Mouse (Mus musculus) adrenal gland, postnatal 36 days (tissue): Measurements from ENCODE around the gene Atg4b. TPM values are rescaled to one million over a fixed set of nuclear protein-coding genes. Genes with fewer than 3 reads are reported as not detected.
"Not testable (repeated sequence)": the region's sequence is repeated elsewhere in the genome, so short reads cannot be mapped to it uniquely, and the experiment has no call there.

Source experiments
- DNase-seq, 2 experiments: peaks; one replicate each; pipeline ENCODE4 v3.0.0; 2021; ENCODE audit warnings: mixed read lengths in 1 of 2
- total RNA-seq, 2 experiments: library from RNA; stranded (reverse); gene quantifications; 2 replicates each; pipeline ENCODE4 v1.2.3; 2021

Atg4b gene
- total RNA-seq, 2 experiments from 2014 or later, result 82.3 to 86.2 TPM

DNA sequence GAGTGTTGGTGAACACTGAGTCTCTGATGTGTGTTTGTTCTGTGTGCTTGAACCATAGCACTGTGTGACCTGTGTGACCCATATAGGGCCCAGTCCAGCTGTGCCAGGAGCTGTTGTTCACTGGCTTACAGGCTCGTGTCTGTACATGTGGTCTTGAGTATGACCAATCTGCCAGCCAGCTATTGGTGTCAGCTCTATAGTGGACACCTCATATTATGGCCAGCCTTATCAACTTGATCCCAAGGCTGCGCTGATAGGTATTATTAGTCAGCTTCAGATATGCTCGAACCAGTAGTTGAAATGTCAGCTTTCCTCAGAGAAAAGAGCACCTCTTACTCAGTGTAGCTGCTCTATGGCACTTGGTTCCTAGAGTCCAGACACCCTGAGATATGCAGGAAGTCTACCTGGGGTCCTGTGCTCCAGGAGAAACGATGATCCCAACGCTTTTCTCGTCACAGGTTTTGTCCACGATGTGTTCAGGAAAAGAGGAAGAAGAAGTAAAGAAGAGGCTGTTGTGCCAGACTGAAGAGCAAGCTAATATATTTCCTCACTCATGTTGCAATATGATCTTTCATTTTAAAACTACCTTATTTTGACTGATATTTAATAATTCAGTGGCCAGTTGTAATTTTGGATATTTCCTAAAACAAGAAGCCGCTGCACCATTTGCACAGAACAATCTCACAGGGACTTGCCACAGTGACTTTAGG is 66.7 kb downstream of the Atg4b start:
- DNase-seq, result no peak

DNA sequence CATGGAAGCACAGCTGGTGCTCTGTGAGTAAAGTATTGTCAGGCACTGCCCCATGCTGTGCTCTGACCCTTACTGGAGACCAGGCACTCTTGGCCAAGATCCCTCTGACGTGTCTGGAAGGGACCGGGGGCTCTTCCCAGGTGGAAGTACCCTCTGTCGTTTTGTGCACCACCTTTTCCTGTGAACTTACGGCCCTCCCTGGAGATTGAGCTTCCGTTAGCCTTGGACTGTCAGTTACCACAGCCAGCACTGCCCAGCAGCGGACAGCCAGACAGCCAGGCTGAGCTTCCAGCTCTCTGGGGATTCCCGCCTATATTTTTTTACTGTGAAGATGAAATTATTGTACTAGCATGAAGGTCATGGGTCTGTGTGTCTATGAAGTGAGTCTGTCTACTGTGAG is 67.4 kb downstream of the Atg4b start:
- no peak for DNase-seq

DNA sequence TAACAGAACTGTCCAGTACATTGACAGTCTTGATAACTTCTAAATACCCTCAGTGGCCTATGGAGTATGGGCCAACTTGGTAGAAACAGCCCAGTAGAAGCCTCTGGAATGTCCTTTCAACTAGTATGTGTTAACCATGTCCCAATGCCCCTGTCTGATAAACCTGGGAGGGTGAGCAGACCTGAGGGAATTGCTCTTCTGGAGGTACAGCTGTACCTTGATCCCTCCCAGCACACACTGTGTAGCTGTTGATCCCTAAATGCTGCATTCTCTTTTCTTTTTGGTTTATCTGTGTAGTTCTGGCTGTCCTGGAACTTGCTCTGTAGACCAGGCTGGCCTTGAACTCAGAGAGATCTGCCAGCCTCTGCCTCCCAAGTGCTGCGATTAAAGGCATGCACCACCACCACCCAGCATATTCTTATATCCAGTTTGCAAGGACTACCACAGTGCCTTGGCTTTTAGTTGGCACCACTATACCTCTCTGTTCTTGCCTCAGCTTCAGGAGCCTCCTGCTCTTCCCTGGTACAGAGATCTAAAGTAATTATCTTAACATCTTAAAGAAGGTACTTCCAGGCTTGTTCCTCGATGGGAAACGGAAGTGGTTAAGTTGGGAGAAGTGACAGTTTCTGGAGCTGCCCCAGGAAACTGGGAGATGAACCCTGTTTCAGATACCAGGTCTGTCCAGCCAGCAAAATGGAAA is 72.6 kb downstream of the Atg4b start:
- DNase-seq, result no peak

DNA sequence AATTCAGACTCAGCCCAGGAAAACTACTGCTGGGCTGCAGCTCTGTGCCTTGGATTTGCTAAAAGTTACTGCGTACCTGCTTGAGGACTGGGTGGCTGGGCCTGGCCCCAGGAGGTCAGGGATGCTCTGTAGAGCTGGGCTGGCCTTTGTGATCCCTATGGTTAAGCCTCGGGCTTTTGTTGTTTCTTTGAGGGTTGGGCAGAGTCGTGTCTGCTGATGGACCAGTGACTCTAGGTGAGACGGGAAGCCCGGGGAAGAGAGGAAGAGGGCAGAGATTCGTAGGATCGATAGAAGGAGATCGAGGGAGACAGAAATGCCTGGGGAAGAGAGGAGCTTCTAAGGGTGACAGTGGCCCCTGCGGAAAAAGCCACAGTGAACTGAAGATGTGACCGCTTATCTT is 73.3 kb downstream of the Atg4b start, which contains the start of gene D2hgdh:
Gene D2hgdh (plus strand): TSS at position 301 of the 400 bp plus-strand sequence.
- DNase-seq, result no peak

DNA sequence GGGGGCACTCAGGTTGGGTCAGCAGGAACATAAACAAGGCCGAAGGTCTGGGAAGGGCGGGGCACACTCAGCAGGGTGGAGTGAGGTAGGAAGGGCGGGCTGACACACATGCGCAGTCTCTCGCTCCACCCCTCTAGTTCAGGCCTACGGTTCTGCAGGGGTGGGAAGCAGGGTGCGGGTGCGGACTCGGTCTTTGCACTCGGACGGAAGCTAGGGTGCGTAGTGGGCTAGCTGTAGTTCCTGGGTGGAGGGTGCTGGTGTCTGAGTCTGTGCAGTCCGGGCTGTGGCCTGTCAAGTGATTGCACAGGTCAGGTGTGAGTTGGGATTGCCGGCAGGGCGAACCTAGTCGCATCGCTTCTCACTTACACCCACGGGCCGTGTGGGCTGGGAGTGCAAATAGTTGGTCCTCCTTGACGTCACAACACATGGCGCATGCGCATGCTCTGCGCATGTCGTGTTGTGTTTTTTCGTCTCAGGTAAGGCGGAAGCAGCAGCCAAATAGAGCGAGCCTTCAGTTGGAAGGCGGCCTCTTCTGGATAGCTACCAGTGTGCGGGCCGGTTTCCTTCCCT is 73.9 kb downstream of the Atg4b start:
- peak; percentile 95 to 96 for DNase-seq

DNA sequence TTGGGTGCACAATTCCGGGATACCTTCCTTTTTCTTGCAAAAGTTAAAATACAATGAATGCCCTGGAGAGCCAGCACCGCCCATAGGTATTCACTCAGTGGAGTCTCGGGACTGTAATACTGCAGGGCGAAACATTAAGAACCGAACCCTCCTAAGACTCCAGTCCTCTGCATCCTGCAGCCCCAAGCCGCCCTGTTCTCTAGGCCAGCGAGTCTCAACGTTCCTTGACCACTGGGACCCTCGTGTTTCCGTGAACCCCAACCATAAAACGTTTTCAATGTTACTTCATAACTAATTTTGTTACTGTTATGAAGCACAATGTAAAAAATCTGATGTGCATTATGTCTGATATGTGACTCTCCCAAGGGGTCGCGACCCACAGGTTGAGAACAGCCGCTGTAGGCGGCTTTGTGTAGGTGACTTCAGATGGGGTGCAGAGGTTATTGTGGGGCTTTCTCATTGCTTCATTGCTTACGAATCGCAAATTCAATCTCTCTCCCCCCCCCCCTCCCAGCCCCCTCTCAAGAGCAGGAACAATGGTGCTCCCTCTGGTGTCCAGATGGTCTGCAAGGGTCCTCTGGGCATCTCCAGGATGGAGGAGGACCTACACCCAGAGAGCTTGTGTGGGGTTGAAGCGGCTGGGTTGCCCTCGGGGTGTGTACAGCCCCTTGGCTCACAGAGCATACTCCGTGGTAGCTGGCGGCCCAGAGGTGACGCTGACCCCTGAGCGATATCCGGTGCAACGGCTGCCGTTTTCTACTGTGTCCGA is 74.7 kb downstream of the Atg4b start:
- DNase-seq, result no peak

DNA sequence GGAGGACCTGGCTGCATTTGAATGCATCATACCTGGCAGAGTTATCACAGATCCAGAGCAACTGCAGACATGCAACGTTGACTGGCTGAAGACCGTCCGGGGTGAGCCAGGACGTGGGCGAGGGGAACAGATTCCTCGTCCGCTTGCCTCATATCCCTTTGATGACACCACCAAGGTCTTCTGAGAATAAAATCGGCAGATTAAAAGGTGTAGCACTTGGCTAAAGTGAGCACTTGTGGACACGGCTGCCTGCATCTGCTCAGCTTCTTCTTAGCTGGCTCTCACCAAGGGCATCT is 75.2 kb downstream of the Atg4b start:
- no peak for DNase-seq

DNA sequence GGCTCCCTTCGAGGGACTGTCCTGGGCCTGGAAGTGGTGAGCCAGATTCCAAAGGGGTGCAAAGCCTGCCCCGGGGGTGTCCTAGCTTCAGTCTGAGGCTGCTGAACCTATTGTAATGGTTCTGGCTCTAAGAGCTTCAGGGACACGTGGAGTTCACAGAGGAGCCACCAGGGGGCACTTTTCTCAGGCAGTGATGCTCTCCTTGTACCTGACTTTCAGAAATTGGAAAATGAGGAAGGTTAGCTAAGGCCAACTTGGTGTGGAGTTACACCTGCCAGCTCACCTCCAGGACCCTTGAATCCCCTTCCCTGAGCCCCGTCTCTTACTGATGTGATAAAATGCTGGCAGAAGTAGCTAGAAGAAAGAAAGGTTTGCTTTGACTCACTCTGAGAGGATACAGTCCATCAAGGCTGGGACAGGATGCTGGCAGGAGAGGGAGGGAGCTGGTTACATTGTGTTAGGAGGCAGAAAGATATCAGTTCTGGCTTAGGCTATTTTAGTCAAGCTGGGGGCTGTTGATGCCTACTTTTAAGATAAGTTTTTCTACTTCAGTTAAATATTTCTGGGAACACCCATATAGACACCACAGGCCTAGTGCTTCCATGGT is 81.6 kb downstream of the Atg4b start:
- not testable (repeated sequence) for DNase-seq

DNA sequence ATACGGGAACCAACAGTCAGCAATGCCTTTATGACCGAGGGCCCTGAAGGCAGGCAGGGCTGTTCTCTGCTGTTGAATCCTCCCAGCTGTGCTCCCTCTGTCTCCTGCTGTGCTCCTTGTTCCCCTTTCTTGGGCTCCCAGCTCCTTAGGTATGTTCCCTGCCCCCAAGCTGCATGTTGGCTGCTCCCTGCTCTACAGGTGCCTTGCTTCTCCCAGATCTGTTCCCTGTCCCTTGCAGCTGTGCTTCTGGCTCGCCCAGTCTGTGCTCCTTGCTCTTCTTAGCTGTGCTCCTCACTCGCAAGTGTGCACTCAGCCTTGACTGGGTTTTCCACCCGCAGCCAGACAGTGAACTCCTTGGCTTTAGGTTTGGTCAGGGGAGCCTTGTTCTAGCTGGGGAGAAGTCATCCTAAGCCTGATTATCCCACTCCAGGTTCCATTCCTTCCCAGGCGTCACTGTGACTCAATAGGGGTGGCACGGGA is 83.4 kb downstream of the Atg4b start:
- no peak for DNase-seq

DNA sequence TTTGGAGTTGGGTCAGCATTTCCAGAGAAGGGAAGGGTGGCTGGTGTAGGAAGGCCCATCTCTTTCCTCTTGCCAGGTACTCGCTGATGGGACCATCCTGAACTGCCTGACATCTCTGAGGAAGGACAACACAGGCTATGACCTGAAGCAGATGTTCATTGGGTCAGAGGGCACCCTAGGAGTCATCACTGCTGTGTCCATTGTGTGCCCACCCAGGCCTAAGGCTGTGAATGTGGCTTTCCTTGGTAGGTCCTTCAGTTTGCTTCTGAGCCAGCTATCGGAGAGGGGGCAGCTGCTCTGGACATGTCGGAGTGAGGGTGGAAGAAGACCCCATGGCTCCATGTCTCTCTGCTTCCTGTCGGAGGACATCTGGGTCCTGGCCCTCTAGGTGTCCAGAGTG is 83.9 kb downstream of the Atg4b start:
- DNase-seq, result no peak

DNA sequence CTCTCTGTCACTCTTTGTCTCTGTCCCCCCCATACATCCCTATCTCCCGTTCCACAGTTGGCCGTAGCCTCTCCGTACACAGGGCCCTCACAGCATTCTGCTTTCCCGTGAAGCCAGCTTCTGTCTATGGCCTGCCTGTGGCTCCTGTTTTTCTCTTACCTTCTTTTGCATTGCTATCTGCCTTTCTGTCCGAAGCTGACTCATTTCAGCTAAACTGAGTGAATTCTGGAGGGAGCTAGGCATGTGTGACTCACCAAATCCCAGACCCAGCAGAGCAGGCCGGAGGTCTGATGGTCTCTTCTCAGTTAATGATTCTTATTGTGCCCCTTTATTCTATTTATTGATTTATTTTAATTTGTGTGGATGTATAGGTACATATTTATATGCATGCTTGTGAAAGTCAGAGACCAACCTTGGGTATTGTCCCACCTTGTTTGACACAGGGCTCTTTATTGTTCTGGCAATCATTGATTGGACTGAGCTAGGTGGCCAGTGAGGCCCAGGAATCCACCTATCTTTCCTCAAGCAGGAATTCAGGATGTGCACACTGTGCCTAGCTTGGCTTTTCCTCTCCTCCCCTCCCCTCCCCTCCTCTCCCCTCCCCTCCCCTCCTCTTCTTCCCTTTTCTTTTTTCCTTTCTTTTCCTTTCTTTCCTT is 84.7 kb downstream of the Atg4b start:
- DNase-seq, result no peak

DNA sequence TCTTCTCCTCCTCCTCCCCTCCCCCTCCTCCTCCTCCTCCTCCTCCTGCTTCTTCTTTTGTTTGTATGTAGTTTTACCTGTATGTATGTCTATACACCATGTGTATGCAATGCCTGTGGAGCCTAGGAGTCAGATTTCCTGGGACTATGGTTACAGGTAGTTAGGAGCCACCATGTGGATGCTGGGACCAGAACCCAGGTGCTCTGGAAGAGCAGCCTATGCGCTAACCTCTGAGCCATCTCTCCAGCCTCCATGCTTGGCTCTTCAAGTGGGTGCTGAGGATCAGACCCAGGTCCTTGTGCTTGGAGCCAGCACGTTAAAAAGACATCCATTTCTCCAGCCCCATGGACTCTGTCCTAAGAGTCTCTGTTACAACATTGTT is 85.2 kb downstream of the Atg4b start:
- DNase-seq, result no peak

DNA sequence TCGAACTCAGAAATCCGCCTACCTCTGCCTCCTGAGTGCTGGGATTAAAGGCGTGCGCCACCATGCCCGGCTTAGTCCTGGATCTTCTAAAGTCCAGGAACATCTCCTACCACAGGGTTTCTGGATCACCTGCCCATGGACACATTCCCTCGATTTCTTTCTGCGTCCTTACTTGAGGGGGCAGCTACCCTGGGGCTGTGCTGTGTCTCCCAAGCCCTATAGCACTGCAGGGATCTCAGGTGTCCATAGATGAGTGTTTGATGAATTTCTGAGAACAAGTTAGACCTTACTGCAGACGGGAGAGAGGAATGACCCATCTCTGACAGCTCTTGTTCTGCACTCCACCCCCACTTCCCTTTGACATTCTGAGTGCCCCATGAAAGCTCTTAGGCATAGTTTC is 86.0 kb downstream of the Atg4b start:
- DNase-seq, result no peak

DNA sequence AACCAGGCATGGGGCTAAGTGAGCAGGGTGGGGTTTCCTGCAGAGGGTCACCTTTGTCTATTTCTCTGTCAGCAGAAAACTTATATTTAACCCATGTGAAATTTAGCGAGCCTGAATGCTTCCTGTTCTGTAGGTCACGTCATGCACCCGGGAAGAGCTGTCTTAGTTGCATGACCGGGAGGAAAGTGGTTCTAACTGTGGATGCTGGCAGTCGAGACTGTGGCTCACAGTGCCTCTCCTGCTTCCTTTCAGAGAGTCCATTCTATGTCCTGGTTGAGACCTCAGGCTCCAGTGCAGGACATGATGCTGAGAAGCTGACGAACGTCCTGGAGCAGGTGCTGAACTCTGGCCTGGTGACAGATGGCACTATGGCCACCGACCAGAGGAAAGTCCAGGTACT is 87.3 kb downstream of the Atg4b start:
- not testable (repeated sequence) for DNase-seq

Other genes starting within 250 kb of the Atg4b start
- gene Farp2, start 239.4 kb upstream of the Atg4b start, total RNA-seq, result 10 to 100 TPM; 19.1 to 23.5 TPM
- 100 to 1,000 TPM; 127 to 129 TPM for gene Stk25, start 92.8 kb upstream of the Atg4b start, total RNA-seq
- 10 to 100 TPM; 10.9 to 13.1 TPM for gene Bok, start 65.8 kb upstream of the Atg4b start, total RNA-seq
- gene Thap4, start 3.4 kb downstream of the Atg4b start, total RNA-seq, result 10 to 100 TPM; 45.4 to 57.4 TPM
- gene Dtymk, start 50.4 kb downstream of the Atg4b start, total RNA-seq, result 10 to 100 TPM; 63.7 to 70.9 TPM
- gene Ing5, start 52.5 kb downstream of the Atg4b start, total RNA-seq, result 10 to 100 TPM; 18.9 to 20.0 TPM
- 10 to 100 TPM; 46.9 to 57.9 TPM for gene D2hgdh, start 73.4 kb downstream of the Atg4b start, total RNA-seq
- gene Gal3st2, start 109.8 kb downstream of the Atg4b start, total RNA-seq, result not detected
- under 1 TPM in 1 of 2 experiments, not detected in 1; 0.23 TPM for gene Gal3st2b, start 166.8 kb downstream of the Atg4b start, total RNA-seq
- gene Gal3st2c, start 239.0 kb downstream of the Atg4b start, total RNA-seq, result under 1 TPM; 0.07 to 0.20 TPM